Mouse (Mus musculus) heart, postnatal 36 days (tissue): ENCODE data around the gene Ddah1. TPM values are rescaled to one million over a fixed set of nuclear protein-coding genes. Genes with fewer than 3 reads are reported as not detected.
"Not testable (repeated sequence)": the region's sequence is repeated elsewhere in the genome, so short reads cannot be mapped to it uniquely, and the experiment has no call there.

Experiments
- DNase-seq, 2 experiments: peaks; one replicate each; pipeline ENCODE4 v3.0.0; 2021 to 2022
- intact Hi-C: fragments of 180-260 bp; cut with DNase I; formaldehyde crosslinking; loops from one replicate; pipeline ENCODE4 v1.15.1; 2025
- total RNA-seq, 2 experiments: library from RNA; stranded (reverse); gene quantifications; 2 replicates each; pipeline ENCODE4 v1.2.3; 2021

Ddah1 gene
- total RNA-seq, 2 experiments from 2014 or later, result 8.4 to 8.9 TPM

GRCm38 (mm10) chr3:145897749-145898148, 139.3 kb downstream of the Ddah1 start:
- intact Hi-C loops, result no loop called here

GRCm38 (mm10) chr3:145899832-145900231, 141.4 kb downstream of the Ddah1 start:
- peak in 1 of 2 experiments; percentile 54 for DNase-seq
- intact Hi-C loops, result loop anchor here (1.0 to 10.0 kb wide), 4 partner anchors 40 to 425 kb away; partner anchors contain the start of gene Ddah1

More at GRCm38 (mm10) chr3:145897749-145898148, 139.3 kb downstream of the Ddah1 start:
- peak in 1 of 2 experiments; percentile 51 for DNase-seq

GRCm38 (mm10) chr3:145903530-145903929, 145.1 kb downstream of the Ddah1 start:
- intact Hi-C loops, result loop anchor here (10.0 kb wide), 2 partner anchors 149 to 429 kb away; partner anchors contain the start of gene Ddah1
- DNase-seq, result no peak

- DNase-seq, result peak; percentile 76 to 85
- intact Hi-C loops, result loop anchor here (1.0 to 10.0 kb wide), 5 partner anchors 47 to 498 kb away; partner anchors contain the start of gene Ddah1
These were observed 146.6 kb downstream of the Ddah1 start for GRCm38 (mm10) chr3:145904850-145905776.

- intact Hi-C loops, result loop anchor here (2.0 to 10.0 kb wide), 5 partner anchors 52 to 499 kb away; partner anchors contain the start of genes Ccn1 and Ddah1
- DNase-seq, result no peak
These were observed 148.1 kb downstream of the Ddah1 start for GRCm38 (mm10) chr3:145906582-145906981.

GRCm38 (mm10) chr3:145912512-145912911, 154.0 kb downstream of the Ddah1 start:
- intact Hi-C loops, result no loop called here
- DNase-seq, result no peak

GRCm38 (mm10) chr3:145913263-145913662, 154.8 kb downstream of the Ddah1 start:
- intact Hi-C loops, result no loop called here

GRCm38 (mm10) chr3:145913942-145914341, 155.5 kb downstream of the Ddah1 start:
- DNase-seq, intact Hi-C loops: not testable (repeated sequence)

More at GRCm38 (mm10) chr3:145913263-145913662, 154.8 kb downstream of the Ddah1 start:
- DNase-seq, result no peak

GRCm38 (mm10) chr3:145916374-145916773, 157.9 kb downstream of the Ddah1 start:
- DNase-seq, result no peak
- intact Hi-C loops, result no loop called here

GRCm38 (mm10) chr3:145916826-145917225, 158.4 kb downstream of the Ddah1 start:
- intact Hi-C loops, result no loop called here
- DNase-seq, result no peak

- no peak for DNase-seq
- intact Hi-C loops, result loop anchor here (5.0 kb wide), 2 partner anchors 345 to 1205 kb away; partner anchors contain the start of gene Znhit6
These were observed 163.8 kb downstream of the Ddah1 start, which contains the start of gene Bcl10 for GRCm38 (mm10) chr3:145922019-145922854. Gene Bcl10, plus strand, starts transcription at chr3:145922804.

- DNase-seq, result no peak
- intact Hi-C loops, result loop anchor here (5.0 kb wide), 2 partner anchors 346 to 1206 kb away; partner anchors contain the start of gene Znhit6
These were observed 164.5 kb downstream of the Ddah1 start for GRCm38 (mm10) chr3:145922971-145923370.

- intact Hi-C loops, result loop anchor here (2.0 to 5.0 kb wide), 3 partner anchors 275 to 1207 kb away; partner anchors contain the start of genes Ccn1 and Znhit6
- peak; percentile 98 for DNase-seq
These were observed 165.6 kb downstream of the Ddah1 start for GRCm38 (mm10) chr3:145923874-145924577.

- intact Hi-C loops, result loop anchor here (2.0 to 5.0 kb wide), 3 partner anchors 276 to 1207 kb away; partner anchors contain the start of genes Ccn1 and Znhit6
- peak; percentile 59 to 61 for DNase-seq
These were observed 166.3 kb downstream of the Ddah1 start for GRCm38 (mm10) chr3:145924649-145925337.

GRCm38 (mm10) chr3:145925506-145925905, 167.0 kb downstream of the Ddah1 start:
- DNase-seq, result no peak
- intact Hi-C loops, result loop anchor here (2.0 kb wide), 1 partner anchor 277 kb away; the partner anchor contains the start of gene Ccn1

GRCm38 (mm10) chr3:145929525-145930400, 171.3 kb downstream of the Ddah1 start:
- DNase-seq, result no peak
- intact Hi-C loops, result no loop called here

- intact Hi-C loops, result no loop called here
- DNase-seq, result no peak
These were observed 175.4 kb downstream of the Ddah1 start for GRCm38 (mm10) chr3:145933845-145934244.
